Mouse (Mus musculus) embryonic facial prominence, embryonic 10.5 days (tissue): ENCODE results near the gene Usp21. TPM values are rescaled to one million over a fixed set of nuclear protein-coding genes. Genes with fewer than 3 reads are reported as not detected.
A peak's percentile ranks its signal among the peaks of the same experiment; 100 is the strongest.
"Not testable (repeated sequence)": the region's sequence is repeated elsewhere in the genome, so short reads cannot be mapped to it uniquely, and the experiment has no call there.

Experiments
- DNase-seq: peaks from one replicate; pipeline ENCODE4 v3.0.0-alpha.2; 2017; ENCODE audit warnings: low spot score
- H3K27ac ChIP-seq: fragments of 300-500 bp; sonication (generic); replicated peaks from 2 replicates; pipeline ENCODE4 v1.5.1; 2016; ENCODE audit warnings: mild to moderate bottlenecking
- H3K27me3 ChIP-seq: fragments of 300-500 bp; sonication (generic); replicated peaks from 2 replicates; pipeline ENCODE4 v1.6.1; 2016; ENCODE audit warnings: low read depth, mild to moderate bottlenecking; ENCODE audit not compliant: poor library complexity, severe bottlenecking
- H3K36me3 ChIP-seq: fragments of 300-500 bp; sonication (generic); replicated peaks from 2 replicates; pipeline ENCODE4 v1.6.1; 2016; ENCODE audit warnings: mild to moderate bottlenecking, moderate library complexity
- H3K4me1 ChIP-seq: fragments of 300-500 bp; sonication (generic); 2 replicates; pipeline ENCODE4 v1.6.1; 2016
- H3K4me3 ChIP-seq: fragments of 300-500 bp; sonication (generic); 2 replicates; pipeline ENCODE4 v1.5.1; 2016; ENCODE audit warnings: mild to moderate bottlenecking, moderate library complexity
- H3K9me3 ChIP-seq: fragments of 300-500 bp; sonication (generic); 2 replicates; pipeline ENCODE4 v1.6.1; 2016; ENCODE audit warnings: mild to moderate bottlenecking
- WGBS: fragments of 180-500 bp; shearing (Covaris S2); methylation state at CpG from one replicate; pipeline ENCODE4 v1.1.7; 2016; 5-methylcytosine and 5-hydroxymethylcytosine counted together
- polyA plus RNA-seq: library from polyadenylated mRNA; unstranded; fragments of >200 nt; fragmentation: Nextera tagmentation; extraction: Ambion mirVana; gene quantifications from 2 replicates; pipeline ENCODE4 v1.2.1, GENCODE M21; 2016

Gene Usp21
- polyA plus RNA-seq, 1 experiment from 2014 or later = 107 TPM

GRCm38 (mm10) chr1:171306157-171306556 is 18.4 kb upstream of the Usp21 start:
- 76% methylated on average over 5 of the region's 5 CpGs for whole genome bisulfite sequencing
- H3K27me3 ChIP-seq, H3K9me3 ChIP-seq, DNase-seq, H3K4me1 ChIP-seq, H3K27ac ChIP-seq, H3K4me3 ChIP-seq, H3K36me3 ChIP-seq: not testable (repeated sequence)

DNA sequence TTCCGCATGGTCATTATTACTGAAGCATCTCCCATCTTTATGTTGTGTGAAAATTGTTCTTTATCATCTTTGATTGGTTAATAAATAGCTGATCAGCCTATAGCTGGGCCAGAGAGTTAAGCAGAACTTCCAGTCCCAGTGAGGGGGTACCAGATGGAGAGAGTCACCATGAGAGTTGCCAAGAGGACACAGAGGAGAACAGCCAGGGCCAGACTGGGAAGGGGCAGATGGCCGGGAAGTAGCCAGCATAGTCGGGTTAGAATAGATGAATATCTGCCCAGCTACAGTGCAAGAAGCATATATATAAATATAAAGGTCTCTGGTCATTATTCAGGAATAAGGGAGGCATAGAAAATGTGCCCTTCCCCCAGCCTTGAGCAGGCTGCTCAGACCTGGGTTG is 10.4 kb upstream of the Usp21 start:
- 68% methylated on average over 3 of the region's 3 CpGs for WGBS
- Histone ChIP-seq H3K9me3 (no peaks in the 10 kb centered on the region), H3K27me3 (peaks cover 33% of the 10 kb centered on the region), H3K27ac (no peak overlapping the region), H3K36me3 (no peaks in the 10 kb centered on the region), H3K4me1 (peaks cover 7% of the 10 kb centered on the region), H3K4me3 (no peak overlapping the region)
- DNase-seq = no peak

GRCm38 (mm10) chr1:171295063-171295402 is 7.2 kb upstream of the Usp21 start:
- H3K27ac ChIP-seq = peak overlapping the region; percentile 98
- WGBS = 19% methylated on average over 3 of the region's 3 CpGs
- no peak for DNase-seq
- H3K36me3 ChIP-seq = peaks cover 14% of the 10 kb centered on the region
- H3K9me3 ChIP-seq = no peaks in the 10 kb centered on the region
- H3K27me3 ChIP-seq = peaks cover 33% of the 10 kb centered on the region
- peaks cover 11% of the 10 kb centered on the region for H3K4me1 ChIP-seq
- H3K4me3 ChIP-seq = peak overlapping the region; percentile 71

DNA sequence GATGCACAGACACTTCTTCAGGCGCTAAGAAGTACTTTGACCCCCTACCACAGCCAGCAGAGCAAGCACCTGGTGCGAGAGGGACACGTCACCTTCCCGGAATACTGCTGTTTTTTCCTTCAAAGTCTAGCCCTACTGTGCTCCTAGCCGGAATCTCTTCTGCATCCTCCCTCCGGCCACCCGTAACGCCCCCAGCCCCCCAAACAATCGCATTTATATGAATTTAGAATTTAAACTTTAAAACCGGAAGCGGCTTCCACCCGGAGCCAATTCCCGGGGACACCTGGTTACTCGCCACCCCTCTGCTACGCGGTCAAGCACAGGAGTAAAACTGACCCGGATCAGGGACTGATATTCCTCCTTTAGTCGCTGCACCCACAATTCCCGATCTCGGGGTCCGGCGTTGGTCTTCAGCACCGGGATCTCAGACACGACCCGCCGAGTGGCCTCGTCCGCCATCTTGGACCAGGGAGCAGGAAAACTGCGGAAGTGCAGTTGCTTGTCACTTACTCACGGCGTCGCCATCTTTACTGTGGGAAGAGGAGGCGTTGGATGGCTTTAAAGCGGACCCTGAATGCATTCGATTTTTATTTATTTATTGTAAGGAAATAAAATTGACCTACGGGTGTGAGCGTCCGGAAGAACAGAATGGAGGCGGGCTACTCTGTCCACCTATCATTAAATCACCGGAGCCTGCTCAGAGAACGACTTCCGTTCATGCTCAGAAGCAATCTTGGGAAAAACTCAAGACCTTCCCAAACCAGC is 6.7 kb upstream of the Usp21 start, which contains the start of gene Ufc1:
TSS of gene Ufc1 (minus strand) at position 727 of the 765 bp plus-strand sequence.
- Histone ChIP-seq H3K27ac (peak within 1 kb of the TSS; percentile 98), H3K9me3 (no peaks in the 10 kb centered on the region), H3K27me3 (peaks cover 33% of the 10 kb centered on the region), H3K4me1 (peaks cover 11% of the 10 kb centered on the region), H3K4me3 (peak within 1 kb of the TSS; percentile 71), H3K36me3 (peaks cover 19% of the 10 kb centered on the region)
- under 1% methylated on average over 42 of the region's 42 CpGs for WGBS
- DNase-seq = peak; percentile 83

DNA sequence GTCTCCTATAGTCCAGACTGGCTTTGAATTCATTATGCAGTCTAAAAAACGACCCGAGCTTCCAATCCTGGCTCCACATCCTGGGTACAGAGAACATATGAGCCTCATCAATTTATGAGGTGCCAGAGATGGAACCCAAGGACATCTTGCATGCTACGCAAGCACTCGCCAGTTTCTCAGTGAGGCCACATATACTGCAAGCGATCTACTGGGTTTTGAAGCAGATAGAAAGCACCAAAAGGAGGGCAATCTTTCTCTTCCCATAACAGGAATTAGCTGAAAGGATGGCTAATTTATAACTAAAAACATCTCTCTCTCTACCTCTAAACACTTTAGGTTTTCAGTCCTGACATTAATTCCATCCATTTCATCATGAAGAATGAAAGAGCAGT is 6.1 kb upstream of the Usp21 start:
- Histone ChIP-seq H3K4me1 (peaks cover 11% of the 10 kb centered on the region), H3K9me3 (no peaks in the 10 kb centered on the region), H3K4me3 (peak overlapping the region; percentile 71), H3K27me3 (peaks cover 33% of the 10 kb centered on the region), H3K27ac (peak overlapping the region; percentile 98), H3K36me3 (peaks cover 25% of the 10 kb centered on the region)
- no peak for DNase-seq
- 54% methylated on average over 5 of the region's 5 CpGs for WGBS

DNA sequence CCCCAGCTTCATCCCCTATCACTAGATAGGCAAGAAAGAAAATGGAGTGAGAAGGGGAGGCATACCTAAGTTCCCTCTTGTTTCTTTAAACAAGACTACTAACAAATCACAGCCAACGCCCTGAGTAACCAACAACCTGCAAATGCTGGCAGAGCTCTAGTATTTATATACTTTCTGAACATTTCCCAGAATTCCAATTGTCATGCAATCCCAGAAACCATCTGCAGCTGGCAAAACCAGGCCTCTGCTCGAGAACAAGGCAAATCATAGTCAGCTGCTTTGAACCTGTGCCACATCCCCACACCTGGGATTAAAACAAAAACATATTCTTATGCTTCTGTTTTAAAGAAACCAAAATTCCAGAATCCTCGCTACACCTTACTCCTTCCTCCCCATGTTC is 5.6 kb upstream of the Usp21 start:
- no peaks in the 10 kb centered on the region for H3K9me3 ChIP-seq
- no peak for DNase-seq
- H3K27me3 ChIP-seq = peaks cover 27% of the 10 kb centered on the region
- peaks cover 14% of the 10 kb centered on the region for H3K4me1 ChIP-seq
- H3K27ac ChIP-seq = no peak overlapping the region
- peak overlapping the region; percentile 71 for H3K4me3 ChIP-seq
- peaks cover 31% of the 10 kb centered on the region for H3K36me3 ChIP-seq
- WGBS = 90% methylated on average over 3 of the region's 3 CpGs

DNA sequence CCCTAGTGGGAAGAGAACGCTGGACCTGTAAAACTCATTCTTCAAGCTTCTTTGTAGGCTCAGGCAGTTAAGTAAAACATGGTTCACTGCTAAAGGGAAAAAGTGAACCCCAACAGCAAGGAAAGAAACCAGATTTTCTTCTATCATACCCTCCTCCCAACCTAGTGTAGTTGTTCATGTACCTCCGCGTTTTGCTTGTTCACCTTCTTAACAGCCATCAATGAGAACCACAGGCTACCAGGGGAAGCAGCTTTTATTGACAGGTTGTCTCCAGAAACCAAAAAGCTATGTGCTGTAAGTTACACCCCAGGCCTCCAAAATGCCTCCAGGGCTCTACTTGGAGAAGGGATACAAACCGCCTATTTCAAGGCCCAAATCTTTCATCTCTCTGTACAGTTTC is 537 bp upstream of the Usp21 start:
- peak overlapping the region; percentile 100 for H3K27ac ChIP-seq
- H3K4me3 ChIP-seq = peak overlapping the region; percentile 96
- H3K36me3 ChIP-seq = peaks cover 69% of the 10 kb centered on the region
- peaks cover 33% of the 10 kb centered on the region for H3K4me1 ChIP-seq
- H3K9me3 ChIP-seq = no peaks in the 10 kb centered on the region
- DNase-seq = no peak
- 63% methylated on average over 4 of the region's 4 CpGs for WGBS
- no peaks in the 10 kb centered on the region for H3K27me3 ChIP-seq

DNA sequence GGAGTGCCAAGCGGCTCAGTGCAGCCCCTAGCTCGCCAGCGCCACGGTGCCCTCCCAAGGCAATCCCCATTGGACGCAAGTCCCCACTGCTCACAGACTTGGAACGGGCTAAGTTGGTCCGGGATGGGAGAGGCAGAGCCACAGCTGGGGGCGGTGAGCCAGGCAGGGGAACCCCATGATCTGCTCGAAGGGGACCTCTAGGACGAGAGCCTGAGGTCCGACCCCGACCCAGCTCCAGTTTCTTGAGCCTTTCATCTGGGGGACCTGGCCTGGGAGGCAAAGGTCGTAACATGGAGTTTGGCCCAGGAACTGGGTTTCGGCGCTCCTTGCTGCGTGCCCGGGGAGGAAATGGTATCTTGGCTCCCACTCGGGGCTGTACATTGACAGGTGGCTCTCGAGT is 1.3 kb downstream of the Usp21 start:
- Histone ChIP-seq H3K27ac (0 out of 2 replicates have a peak overlapping the region, but pooled peaks have one; percentile 100), H3K9me3 (no peaks in the 10 kb centered on the region), H3K4me3 (peak overlapping the region; percentile 96), H3K27me3 (no peaks in the 10 kb centered on the region), H3K36me3 (peaks cover 74% of the 10 kb centered on the region), H3K4me1 (peaks cover 40% of the 10 kb centered on the region)
- WGBS = 89% methylated on average over 19 of the region's 19 CpGs
- no peak for DNase-seq

DNA sequence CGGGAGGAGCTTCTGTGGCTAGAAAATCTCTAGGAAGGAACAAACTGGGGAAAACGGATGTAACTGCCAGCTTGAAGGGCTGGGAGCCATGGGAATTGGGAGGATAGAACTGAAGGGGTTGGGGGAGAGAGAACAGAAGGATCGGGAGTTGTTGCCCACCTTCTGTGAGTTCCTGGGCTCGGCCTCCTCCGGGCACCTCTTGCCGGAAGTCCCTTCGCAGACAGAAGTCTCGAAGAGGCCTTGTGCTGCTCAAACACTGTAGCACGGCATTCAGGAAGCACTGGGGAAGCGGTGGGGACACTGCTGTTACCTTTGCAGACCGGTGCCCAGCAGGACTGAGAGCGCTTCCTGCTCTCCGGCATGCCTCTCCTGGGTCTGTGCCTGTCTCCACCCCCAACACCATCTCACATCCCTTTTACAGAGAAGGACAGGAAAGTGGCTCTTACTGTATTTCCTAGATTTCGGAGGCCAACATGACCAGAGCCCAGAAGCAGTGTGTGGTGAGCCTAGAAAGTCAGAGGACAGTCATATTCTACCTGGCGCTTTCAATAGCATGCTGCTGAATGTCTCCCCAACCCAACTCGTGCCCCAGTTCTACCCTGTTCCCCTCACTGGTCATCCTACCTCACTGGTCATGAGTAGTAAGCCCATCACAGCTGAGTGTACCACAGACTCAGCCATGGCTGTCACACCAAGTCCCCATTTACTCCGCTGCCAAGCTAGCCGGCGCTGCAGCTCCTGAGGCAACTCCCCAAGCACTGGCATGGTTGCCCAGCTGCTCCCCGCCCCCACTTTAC is 2.5 kb downstream of the Usp21 start:
- Histone ChIP-seq H3K36me3 (peaks cover 71% of the 10 kb centered on the region), H3K27ac (no peak overlapping the region), H3K4me1 (peaks cover 43% of the 10 kb centered on the region), H3K27me3 (no peaks in the 10 kb centered on the region), H3K9me3 (no peaks in the 10 kb centered on the region), H3K4me3 (0 out of 2 replicates have a peak overlapping the region, but pooled peaks have one; percentile 0)
- no peak for DNase-seq
- 87% methylated on average over 20 of the region's 20 CpGs for WGBS

DNA sequence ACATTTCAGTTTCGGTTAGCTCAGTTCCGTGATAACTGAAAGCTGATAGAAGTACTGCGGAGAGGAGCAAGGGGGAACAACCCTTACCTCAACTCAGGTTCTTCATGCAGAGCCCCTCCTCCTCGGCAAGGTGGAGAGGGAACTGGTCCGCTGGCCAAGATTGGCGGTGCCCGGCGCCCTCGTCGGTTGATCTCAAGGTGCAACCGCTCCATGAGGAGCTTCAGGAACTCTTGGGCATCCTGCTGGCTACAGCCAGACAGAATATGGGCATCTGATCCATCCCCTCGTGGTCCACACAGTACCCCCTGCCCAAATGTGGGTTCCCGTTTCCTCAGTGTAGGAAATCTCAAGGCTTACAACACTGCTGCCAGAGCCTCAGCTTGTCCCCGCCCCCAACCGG is 3.3 kb downstream of the Usp21 start:
- H3K4me3 ChIP-seq = 0 out of 2 replicates have a peak overlapping the region, but pooled peaks have one; percentile 0
- peaks cover 65% of the 10 kb centered on the region for H3K36me3 ChIP-seq
- no peak for DNase-seq
- H3K27ac ChIP-seq = no peak overlapping the region
- H3K4me1 ChIP-seq = peaks cover 51% of the 10 kb centered on the region
- no peaks in the 10 kb centered on the region for H3K9me3 ChIP-seq
- WGBS = 92% methylated on average over 15 of the region's 15 CpGs
- no peaks in the 10 kb centered on the region for H3K27me3 ChIP-seq

DNA sequence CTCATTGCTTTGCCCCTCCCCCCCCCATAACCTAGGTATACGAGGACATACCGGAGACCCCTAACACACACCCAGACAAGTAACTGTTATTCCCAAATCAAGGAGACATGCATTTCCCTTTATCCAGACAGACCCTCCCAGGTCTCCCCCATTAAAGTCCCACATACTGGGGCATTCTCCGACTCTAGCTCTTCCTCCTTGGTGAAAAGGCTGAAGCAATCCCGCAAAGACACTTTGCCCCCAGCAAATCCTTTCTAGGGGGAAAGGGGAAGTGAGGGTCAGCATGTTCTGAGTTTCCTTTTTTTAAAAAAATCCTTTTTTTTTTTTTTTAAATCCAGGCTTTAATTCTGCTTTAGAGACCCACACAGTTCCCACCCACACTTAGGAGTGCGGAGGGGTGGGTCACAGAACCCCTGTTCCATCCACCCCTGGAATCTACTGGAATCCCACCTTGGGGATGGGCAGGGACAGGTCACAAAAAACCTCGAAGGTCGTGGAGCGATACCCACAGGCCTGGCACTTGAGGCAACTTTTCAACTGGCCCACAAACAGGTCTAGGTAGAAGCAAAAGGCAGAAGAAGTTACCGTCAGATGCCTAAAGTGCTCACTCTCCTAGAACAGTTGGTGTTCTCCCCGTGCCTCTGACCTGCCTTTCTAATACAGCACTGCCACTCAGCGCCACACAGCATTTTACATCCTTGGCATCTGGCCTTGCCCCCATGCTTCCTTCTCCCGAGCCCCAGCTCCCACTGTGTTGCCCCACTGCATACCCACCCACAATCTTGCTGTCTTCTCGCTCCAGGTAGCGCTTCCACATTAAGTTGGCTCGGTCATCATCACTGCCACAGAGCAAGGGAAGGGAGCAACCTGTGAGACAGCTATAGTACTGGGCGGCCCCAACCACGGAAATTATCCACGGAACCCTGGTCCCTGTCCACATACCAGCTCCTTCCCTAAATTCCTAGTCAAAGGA is 4.3 kb downstream of the Usp21 start:
- H3K36me3 ChIP-seq = peaks cover 65% of the 10 kb centered on the region
- H3K9me3 ChIP-seq = no peaks in the 10 kb centered on the region
- H3K4me3 ChIP-seq = no peak overlapping the region
- H3K4me1 ChIP-seq = peaks cover 55% of the 10 kb centered on the region
- WGBS = 92% methylated on average over 18 of the region's 18 CpGs
- no peaks in the 10 kb centered on the region for H3K27me3 ChIP-seq
- no peak overlapping the region for H3K27ac ChIP-seq
- peak; percentile 4 for DNase-seq
